Mouse (Mus musculus) thymus, adult 2 months (tissue): Measurements from ENCODE around the gene Zscan10. TPM values are rescaled to one million over a fixed set of nuclear protein-coding genes. Genes with fewer than 3 reads are reported as not detected.

Experiments
- DNase-seq: peaks from one replicate; pipeline ENCODE4 v3.0.0; 2021
- H3K27ac ChIP-seq: fragments of 200-500 bp; 2 replicates; pipeline ENCODE4 v1.5.1; 2012; ENCODE audit warnings: low read length, control low read depth; ENCODE audit not compliant: control insufficient read depth, insufficient read depth
- H3K27me3 ChIP-seq: fragments of 200-500 bp; 2 replicates; pipeline ENCODE4 v1.6.1; 2012; ENCODE audit warnings: mild to moderate bottlenecking, low read length, moderate library complexity, mixed read lengths; ENCODE audit not compliant: control insufficient read depth, insufficient read depth
- H3K36me3 ChIP-seq: fragments of 200-500 bp; 2 replicates; pipeline ENCODE4 v1.6.1; 2012; ENCODE audit warnings: mild to moderate bottlenecking, low read length, moderate library complexity; ENCODE audit not compliant: control insufficient read depth, insufficient read depth
- H3K4me1 ChIP-seq: fragments of 200-500 bp; replicated peaks from 2 replicates; pipeline ENCODE4 v1.6.1; 2012; ENCODE audit warnings: low read length; ENCODE audit not compliant: control insufficient read depth, insufficient read depth
- H3K4me3 ChIP-seq: fragments of 200-500 bp; 2 replicates; pipeline ENCODE4 v1.5.1; 2012; ENCODE audit warnings: mild to moderate bottlenecking, low read length, control low read depth, moderate library complexity; ENCODE audit not compliant: control insufficient read depth, insufficient read depth
- CTCF ChIP-seq: fragments of 200-500 bp; IDR thresholded peaks from 2 replicates; pipeline ENCODE4 v1.5.1; 2012; ENCODE audit warnings: mild to moderate bottlenecking, control low read depth, low read length, moderate library complexity, borderline replicate concordance; ENCODE audit not compliant: control insufficient read depth, poor library complexity, insufficient read depth; ENCODE audit errors: extremely low read depth
- POLR2A ChIP-seq: fragments of 200-500 bp; IDR thresholded peaks from 2 replicates; pipeline ENCODE4 v1.6.1; 2012; ENCODE audit warnings: mild to moderate bottlenecking, low read length, control low read depth, moderate library complexity; ENCODE audit not compliant: control insufficient read depth, poor library complexity, insufficient read depth; ENCODE audit errors: extremely low read depth
- WGBS: fragments of 180-500 bp; shearing (Covaris S2); methylation state at CpG from one replicate; pipeline ENCODE4 v1.1.7; 2018; 5-methylcytosine and 5-hydroxymethylcytosine counted together
- polyA plus RNA-seq: library from polyadenylated mRNA; depleted of rRNA; stranded (reverse); fragments of >200 nt; gene quantifications from 2 replicates; pipeline ENCODE4 v1.2.3, GENCODE M21; 2012

Gene Zscan10
- polyA plus RNA-seq, 1 experiment, result 0.18 TPM

DNA sequence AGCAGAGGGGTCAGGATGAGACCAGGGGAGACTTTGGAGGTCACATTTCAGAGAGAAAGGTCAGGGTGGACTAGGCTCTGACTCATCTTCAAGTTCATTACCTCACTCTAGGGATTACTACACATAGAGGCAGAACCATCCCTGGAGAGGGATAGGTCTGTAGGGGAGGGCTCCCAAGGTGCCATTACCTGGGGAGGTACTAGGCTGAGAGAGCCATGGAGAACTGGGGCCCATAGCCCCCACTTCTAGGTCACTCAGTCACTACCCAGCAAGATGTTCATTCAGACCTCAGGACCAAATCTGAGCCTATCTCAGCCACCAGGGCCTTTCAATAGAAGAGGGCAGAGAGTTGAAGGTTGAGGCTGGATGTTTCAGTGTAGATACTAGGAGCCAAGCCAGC, 46.3 kb upstream of the Zscan10 start:
- DNase-seq, result no peak
- TF ChIP-seq CTCF (no peak), POLR2A (no peak)
- H3K4me1 ChIP-seq, result peaks cover 14% of the 10 kb centered on the region
- H3K36me3 ChIP-seq, result peaks cover 9% of the 10 kb centered on the region
- no peak overlapping the region for H3K4me3 ChIP-seq
- no peaks in the 10 kb centered on the region for H3K27me3 ChIP-seq
- H3K27ac ChIP-seq, result no peak overlapping the region

DNA sequence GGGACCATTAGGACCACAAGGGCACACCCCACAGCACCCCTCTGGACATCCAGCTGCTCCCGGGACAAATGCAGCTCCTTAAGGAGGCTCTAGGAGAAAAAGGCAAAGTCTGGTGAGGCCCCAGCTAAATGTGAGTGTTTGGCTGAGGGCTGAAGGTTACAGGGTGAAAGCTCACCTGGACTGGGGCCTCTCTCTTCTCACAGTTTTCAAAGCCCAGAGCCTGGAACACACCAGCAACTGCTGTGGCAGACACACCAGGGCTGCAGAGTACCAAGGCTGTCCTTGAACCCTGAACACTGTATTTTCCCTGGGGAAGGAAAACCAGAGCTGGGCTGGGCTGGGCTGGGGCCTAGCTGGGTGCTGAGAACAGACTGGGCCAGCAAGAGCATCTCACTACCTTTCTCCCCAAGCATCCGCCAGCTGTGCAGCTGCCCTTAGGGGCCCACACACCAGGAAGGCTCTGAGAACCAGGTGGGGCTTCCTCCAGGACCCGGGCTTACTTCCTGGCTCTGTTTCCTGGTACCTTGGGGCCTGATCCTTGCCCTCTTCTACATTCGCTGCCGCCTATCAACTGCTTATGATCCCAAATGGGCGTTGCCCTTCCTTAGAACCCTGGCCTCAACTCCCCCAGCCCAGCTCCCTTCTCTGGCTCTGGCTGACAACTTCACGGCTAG, 45.3 kb upstream of the Zscan10 start:
- Histone ChIP-seq H3K27me3 (no peaks in the 10 kb centered on the region), H3K4me3 (no peak overlapping the region), H3K27ac (no peak overlapping the region), H3K36me3 (peaks cover 9% of the 10 kb centered on the region), H3K4me1 (peaks cover 12% of the 10 kb centered on the region)
- TF ChIP-seq POLR2A, result no peak
- no peak for DNase-seq
- WGBS, result 80% methylated on average over 7 of the region's 7 CpGs

DNA sequence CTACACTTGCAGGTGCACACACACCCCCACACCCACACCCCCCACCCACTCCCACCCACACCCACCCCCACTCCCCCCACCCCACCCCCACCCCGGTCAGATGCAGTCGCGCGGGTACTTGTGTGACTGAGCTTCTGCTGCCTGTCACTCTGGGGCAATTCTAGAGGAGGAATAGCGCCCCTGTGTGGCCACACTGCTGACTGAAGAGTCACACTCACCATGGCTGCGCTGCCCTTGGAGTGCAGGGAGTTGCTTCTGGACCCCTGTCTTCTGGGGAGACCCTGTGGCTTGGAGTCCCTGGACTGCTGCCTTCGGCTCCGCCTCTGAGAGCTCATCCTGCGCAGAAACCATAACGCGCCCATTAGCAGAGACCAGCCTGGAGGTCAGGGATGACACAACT, 40.9 kb upstream of the Zscan10 start:
- no peak overlapping the region for H3K4me3 ChIP-seq
- peaks cover 9% of the 10 kb centered on the region for H3K36me3 ChIP-seq
- no peak for TF ChIP-seq POLR2A
- peaks cover 9% of the 10 kb centered on the region for H3K4me1 ChIP-seq
- H3K27ac ChIP-seq, result no peak overlapping the region
- 90% methylated on average over 11 of the region's 11 CpGs for WGBS
- DNase-seq, result peak; percentile 56
- H3K27me3 ChIP-seq, result no peaks in the 10 kb centered on the region

DNA sequence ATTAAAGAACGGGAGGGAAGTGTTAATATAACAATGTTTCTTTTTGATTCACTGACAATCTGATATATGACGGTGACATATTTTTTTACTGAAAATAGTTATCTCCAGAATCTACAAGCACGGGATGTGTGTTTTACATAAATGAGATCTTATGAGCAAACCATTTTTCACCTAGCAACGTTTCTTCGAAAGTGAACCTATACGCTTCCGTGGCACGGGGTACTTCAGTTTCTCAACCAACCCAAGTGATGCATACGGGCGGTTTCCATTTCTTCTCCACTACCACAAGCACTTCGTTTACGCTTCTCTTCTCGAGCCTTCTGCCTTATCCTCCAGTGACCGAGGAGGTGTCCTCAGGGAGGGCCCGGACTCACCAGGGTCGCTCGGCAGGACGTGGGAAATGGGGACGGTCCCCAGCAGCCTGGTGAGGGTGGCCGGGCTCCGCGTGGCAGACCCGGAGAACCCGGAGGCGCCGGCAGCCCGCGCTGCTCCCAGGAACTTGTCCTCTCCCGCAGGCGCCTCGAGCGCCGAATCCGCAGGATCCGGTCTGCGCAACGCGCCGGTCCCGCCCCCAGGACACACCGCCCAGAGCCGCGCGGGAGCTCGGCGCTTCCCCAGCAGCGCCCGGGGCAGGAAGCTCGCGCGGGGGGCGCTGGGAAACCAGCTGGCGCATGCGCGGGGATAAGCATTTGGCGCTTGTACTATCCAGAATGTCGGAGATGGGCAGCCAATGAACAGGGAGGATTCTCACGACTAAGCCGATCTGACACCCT, 36.9 kb upstream of the Zscan10 start, which contains the start of gene Zfp213:
TSS of gene Zfp213 (minus strand) at position 644 of the 773 bp plus-strand sequence.
- no peaks in the 10 kb centered on the region; the same call in 1 of the 2 replicates for H3K36me3 ChIP-seq
- no peaks in the 10 kb centered on the region for H3K27me3 ChIP-seq
- H3K4me1 ChIP-seq, result peaks cover 4% of the 10 kb centered on the region
- TF ChIP-seq CTCF (peak; percentile 54; the same call in 1 of the 2 replicates), POLR2A (peak; percentile 96)
- H3K27ac ChIP-seq, result peak within 1 kb of the TSS; percentile 83
- WGBS, result under 1% methylated on average over 59 of the region's 59 CpGs
- peak; percentile 96 for DNase-seq
- peak within 1 kb of the TSS; percentile 65 for H3K4me3 ChIP-seq

DNA sequence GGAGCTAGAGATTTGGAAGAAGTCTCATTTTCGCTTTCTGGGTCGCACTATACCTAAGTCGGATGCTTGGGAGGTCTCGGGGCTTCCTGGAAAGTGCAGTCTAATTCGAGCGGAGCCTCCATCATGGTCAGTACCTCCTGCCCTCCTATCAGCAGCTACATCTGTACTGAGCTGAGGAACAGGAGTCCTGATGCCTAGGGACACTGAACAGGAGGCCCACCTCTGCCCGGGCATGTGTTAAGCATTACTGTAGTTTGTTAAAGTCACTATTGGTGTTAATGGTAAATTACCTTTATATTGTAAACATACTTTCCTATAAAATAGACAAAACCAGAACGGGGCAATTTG, 36.3 kb upstream of the Zscan10 start:
- under 1% methylated on average over 8 of the region's 8 CpGs for WGBS

DNA sequence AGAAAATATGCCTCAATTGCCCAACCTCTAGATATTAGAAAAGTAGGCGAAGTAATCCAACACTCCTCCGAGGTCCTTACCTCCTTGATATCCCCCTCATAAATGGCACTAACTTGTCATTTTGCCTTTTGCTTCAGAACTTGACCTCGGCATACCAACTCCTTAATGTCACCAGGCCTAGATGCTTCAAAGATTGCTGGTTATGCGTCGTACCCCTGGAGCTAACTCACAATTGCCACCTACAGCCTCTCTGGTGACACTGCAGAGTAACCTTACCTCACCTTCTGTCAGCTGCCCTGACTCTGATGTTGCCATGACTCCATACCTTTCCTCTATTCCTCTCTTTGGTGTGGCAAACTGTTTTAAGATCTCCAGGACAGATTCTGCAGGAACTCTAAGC, 33.9 kb upstream of the Zscan10 start:
- H3K27me3 ChIP-seq, result no peaks in the 10 kb centered on the region
- DNase-seq, result peak; percentile 34

More for the DNA sequence above, 36.3 kb upstream of the Zscan10 start:
- TF ChIP-seq CTCF, result no peak
- no peak for TF ChIP-seq POLR2A
- Histone ChIP-seq H3K4me3 (peak overlapping the region; percentile 65), H3K27me3 (no peaks in the 10 kb centered on the region), H3K4me1 (peaks cover 4% of the 10 kb centered on the region), H3K27ac (peak overlapping the region; percentile 83), H3K36me3 (no peaks in the 10 kb centered on the region; the same call in 1 of the 2 replicates)
- DNase-seq, result no peak

DNA sequence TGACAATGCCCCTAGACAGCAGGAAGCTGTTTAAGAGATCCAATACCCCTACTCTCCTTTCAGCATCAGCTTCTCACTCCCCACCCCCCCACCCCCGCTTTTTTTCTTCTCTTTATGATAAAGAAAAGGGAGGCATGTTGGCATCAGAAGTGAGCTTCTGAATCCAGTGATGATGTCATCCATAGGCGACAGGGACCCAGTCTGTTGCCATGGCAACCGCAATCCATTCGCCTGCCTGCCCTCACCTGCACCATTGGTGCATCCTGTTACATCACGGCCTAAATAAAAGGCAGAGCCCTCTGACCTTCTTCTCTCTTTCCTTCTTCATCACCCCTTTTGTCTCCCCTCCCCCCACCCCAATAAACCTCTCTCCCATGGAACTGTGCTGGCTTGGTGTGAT, 32.3 kb upstream of the Zscan10 start:
- no peak overlapping the region for H3K27ac ChIP-seq
- H3K36me3 ChIP-seq, result no peaks in the 10 kb centered on the region
- H3K4me1 ChIP-seq, result peaks cover 4% of the 10 kb centered on the region
- TF ChIP-seq POLR2A, result no peak
- no peak overlapping the region for H3K4me3 ChIP-seq
- 83% methylated on average over 5 of the region's 5 CpGs for WGBS
- H3K27me3 ChIP-seq, result no peaks in the 10 kb centered on the region
- no peak for DNase-seq

More for the DNA sequence above, 33.9 kb upstream of the Zscan10 start:
- Histone ChIP-seq H3K27ac (no peak overlapping the region), H3K4me3 (no peak overlapping the region), H3K36me3 (no peaks in the 10 kb centered on the region), H3K4me1 (peaks cover 4% of the 10 kb centered on the region)
- WGBS, result 40% methylated on average over 5 of the region's 5 CpGs
- TF ChIP-seq CTCF (no peak), POLR2A (no peak)
